Mouse (Mus musculus) lung, postnatal 14 days (tissue): Measurements from ENCODE around the gene Gm6408.
"Not testable (repeated sequence)": the region's sequence is repeated elsewhere in the genome, so short reads cannot be mapped to it uniquely, and the experiment has no call there.

Experiments used
- DNase-seq: peaks from one replicate; pipeline ENCODE4 v3.0.0; 2021

The Gm6408 gene

GRCm38 (mm10) chr5:146481665-146482064 lies at the start of gene Gm6408:
TSS of gene Gm6408 (plus strand) at chr5:146481965.
- DNase-seq, result not testable (repeated sequence)

DNA sequence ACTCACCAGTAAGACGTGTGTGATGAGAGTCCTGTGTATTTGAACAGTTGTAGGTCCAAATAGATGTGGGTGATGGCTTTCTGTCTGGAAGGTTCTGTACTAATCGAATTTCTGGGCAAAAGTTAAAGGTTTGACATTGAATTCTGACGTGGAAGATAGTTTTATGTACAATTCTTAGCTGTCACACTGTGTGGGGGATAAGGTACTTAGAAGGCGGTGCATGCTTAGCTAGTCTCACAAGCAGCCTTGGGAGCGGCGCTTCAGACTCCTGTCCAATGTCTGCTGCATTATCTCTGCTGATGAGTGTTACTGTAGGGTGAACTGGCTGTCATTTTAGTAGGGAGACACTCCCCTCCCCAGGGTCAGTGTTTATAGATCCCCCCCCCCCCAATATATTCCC lies 49.3 kb upstream of the Gm6408 start:
- no peak for DNase-seq

DNA sequence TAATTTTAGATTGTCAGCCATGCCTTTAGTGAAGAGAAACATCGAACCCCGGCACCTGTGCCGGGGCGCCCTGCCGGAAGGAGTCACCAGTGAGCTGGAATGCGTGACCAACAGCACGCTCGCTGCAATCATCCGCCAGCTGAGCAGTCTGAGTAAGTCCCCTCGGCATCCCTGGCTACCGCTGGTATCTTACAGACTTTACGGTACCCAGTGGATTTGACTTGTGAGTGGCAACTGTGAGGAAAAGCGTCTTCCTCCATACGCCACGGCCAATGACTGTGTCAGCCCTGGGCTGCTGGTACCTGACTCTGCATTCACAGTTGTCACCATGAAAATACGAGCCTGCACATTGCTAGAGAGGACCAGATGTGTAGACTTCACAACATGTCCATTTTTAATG lies 46.4 kb upstream of the Gm6408 start:
- no peak for DNase-seq

DNA sequence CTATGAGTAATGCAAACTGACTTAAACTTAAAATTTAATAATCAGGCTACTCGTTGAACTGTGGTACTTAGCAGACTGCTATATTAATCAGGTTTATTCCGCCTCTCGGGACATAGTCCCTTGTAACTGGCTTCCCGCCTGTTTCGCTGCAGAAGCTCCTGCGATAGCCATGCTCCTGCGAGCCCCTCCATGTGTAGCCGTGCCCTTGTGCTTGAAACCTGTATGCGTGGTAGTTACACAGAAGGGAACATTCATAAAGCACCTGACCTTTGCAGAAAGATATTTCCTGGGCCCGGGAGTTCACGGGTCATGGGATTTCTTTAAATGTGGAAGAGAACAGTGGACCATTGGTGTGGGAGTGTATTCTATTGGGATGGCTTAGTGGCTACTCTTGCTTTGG lies 45.0 kb upstream of the Gm6408 start:
- DNase-seq, result no peak

- no peak for DNase-seq
These were observed 42.5 kb upstream of the Gm6408 start for GRCm38 (mm10) chr5:146439152-146439781.

DNA sequence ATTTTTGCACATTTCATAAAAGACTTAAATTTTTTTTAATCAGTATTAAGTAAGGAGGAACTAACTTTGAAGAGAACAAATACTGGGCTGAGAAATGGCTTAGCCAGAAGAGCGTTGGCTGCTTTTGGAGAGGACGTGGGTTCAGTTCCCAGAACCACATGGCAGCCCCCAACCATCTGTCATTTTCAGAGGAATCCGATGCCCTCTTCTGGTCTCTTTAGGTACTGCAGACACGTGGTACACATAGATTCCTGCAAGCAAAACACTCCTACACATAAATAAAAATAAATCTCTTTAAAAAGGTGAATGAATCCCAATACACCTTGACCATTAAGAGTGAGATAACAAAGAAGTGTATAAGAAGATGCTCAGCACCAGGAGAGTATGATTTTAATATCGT lies 41.5 kb upstream of the Gm6408 start:
- no peak for DNase-seq

GRCm38 (mm10) chr5:146442767-146443166 lies 39.0 kb upstream of the Gm6408 start:
- DNase-seq, result no peak

GRCm38 (mm10) chr5:146446633-146447032 lies 35.1 kb upstream of the Gm6408 start:
- DNase-seq, result no peak

- no peak for DNase-seq
These were observed 30.0 kb upstream of the Gm6408 start for GRCm38 (mm10) chr5:146451592-146452254.

DNA sequence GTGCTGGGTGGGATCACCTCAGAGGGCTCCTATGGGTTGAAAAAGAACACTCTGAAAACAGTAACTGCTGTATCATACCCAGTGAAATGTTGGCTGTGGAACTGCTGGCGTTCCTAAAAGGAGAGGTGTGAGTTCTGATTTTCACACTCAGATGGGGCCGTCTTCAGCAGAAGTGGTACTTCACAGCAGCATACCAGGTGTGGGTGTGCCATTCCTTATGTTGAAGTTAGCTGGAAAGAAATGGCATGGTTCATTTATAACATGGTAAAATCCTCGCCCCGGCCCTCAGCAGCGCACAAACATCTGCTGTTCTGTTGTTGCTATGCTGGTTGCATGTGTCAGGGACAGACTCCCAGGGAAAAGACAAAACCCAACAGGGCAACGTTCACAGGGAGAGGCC lies 28.2 kb upstream of the Gm6408 start:
- no peak for DNase-seq

DNA sequence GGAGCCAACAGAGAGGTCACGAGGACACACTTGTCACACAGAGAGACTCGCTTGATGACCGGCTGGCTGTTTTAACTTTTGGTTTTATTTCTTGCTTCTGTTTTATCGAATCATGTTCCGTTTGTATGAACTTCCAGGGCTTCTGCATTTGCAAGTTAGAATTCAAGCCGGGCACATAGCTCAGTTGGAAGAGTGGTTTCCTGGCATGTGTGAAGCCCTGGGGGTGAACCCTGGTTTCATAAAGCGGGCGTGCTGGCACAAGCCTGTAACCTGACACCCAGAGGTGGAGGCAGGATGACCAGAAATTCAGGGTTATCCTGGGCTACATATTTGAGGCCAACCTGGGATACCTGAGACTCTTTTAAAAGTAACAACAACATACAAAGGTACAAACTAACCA lies 20.2 kb upstream of the Gm6408 start:
- peak; percentile 3 for DNase-seq

GRCm38 (mm10) chr5:146466663-146467062 lies 15.1 kb upstream of the Gm6408 start:
- DNase-seq, result no peak

DNA sequence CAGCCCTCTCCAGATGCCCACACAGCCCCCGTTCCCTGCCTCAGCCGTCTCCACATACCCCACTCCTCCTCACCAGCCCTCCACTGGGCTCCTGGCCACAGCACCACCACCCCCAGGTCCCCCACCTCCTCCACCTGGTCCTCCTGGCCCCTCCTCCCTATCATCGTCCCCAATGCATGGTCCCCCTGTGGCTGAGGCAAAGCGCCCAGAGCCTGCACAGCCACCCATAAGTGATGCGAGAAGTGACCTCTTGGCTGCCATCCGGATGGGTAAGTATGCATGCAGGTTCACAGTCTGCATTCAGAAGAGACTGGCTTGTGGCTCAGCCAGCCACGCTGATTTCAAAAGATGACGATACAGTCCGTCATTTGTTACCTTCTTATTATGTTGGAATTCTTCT lies 13.5 kb upstream of the Gm6408 start:
- no peak for DNase-seq

- no peak for DNase-seq
These were observed 10.9 kb upstream of the Gm6408 start for GRCm38 (mm10) chr5:146470821-146471220.

- no peak for DNase-seq
These were observed 10.5 kb upstream of the Gm6408 start for GRCm38 (mm10) chr5:146471311-146471710.

GRCm38 (mm10) chr5:146471821-146472220 lies 9.9 kb upstream of the Gm6408 start:
- DNase-seq, result no peak

DNA sequence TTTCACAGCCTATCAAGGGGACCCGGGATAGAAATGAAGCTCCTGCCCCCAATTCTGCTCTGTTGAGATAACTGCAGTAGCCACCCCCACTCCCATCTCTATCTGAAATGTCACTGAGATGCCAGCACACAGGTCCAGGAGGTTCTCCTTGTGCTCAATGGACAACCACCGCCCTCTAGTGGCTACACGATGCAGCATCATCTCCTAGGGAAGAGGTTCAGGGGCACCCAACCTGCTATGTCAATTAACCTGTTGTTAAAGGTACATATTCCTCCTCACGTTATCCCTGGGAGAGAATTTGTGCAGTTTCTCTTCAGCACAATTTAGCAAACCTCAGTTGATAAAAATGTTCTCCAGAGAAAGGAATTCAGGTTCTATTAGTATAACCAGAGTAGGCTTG lies 2.2 kb upstream of the Gm6408 start:
- peak; percentile 29 for DNase-seq

GRCm38 (mm10) chr5:146488959-146489358 lies 7.2 kb downstream of the Gm6408 start:
- DNase-seq, result peak; percentile 34

DNA sequence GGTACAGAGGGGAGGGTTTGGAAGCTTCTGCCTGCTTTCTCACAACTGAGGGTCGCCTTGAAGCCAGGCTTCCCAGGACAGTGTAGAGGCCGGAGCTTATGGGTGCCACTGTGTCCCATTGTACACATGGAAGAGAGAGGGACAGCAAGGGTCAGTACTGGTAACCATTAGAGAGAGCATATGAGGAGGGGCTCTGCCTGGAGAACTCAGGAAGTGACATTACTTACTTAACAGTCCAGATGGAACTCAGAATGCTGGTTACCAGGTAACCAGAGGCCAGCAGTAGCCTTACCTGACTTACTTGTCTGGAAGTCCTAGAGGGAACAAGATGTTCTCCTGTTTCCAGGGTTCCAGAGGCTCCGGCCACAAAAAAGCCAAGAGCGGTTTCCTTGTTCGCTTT lies 9.3 kb downstream of the Gm6408 start, which contains the start of gene Gm6370:
Gene Gm6370, plus strand, starts transcription at position 301 of the 400 bp plus-strand sequence.
- DNase-seq, result not testable (repeated sequence)

- not testable (repeated sequence) for DNase-seq
These were observed 20.3 kb downstream of the Gm6408 start, which contains the start of gene 4930449I24Rik for GRCm38 (mm10) chr5:146502099-146502498. TSS of gene 4930449I24Rik (plus strand) at chr5:146502399.

GRCm38 (mm10) chr5:146513823-146514222 lies 32.1 kb downstream of the Gm6408 start, which contains the start of gene Gm3402:
TSS of gene Gm3402 (plus strand) at chr5:146514123.
- not testable (repeated sequence) for DNase-seq

GRCm38 (mm10) chr5:146525501-146525900 lies 43.7 kb downstream of the Gm6408 start, which contains the start of gene Gm3404:
TSS of gene Gm3404 (plus strand) at chr5:146525801.
- not testable (repeated sequence) for DNase-seq
